Mouse (Mus musculus) hindbrain, postnatal 0 days (tissue): ENCODE measurements at regions not wholly inside any gene's neighbourhood (a gene's known extent, or its start where the extent isn't known, plus 50 kb on each side); places are given as distances from the start of the nearest gene placed in this dataset.
A peak's percentile ranks its signal among the peaks of the same experiment; 100 is the strongest.

ENCODE experiments used
- ATAC-seq: fragments of 200-750 bp; cut with Nextera tagmentation; 2 replicates; pipeline ENCODE4 v1.8.0; 2017; ENCODE audit warnings: mild to moderate bottlenecking, moderate TSS enrichment, moderate library complexity
- DNase-seq: peaks from one replicate; pipeline ENCODE4 v3.0.0-alpha.2; 2015; ENCODE audit warnings: low spot score
- H3K27ac ChIP-seq: fragments of 300-500 bp; sonication (generic); 2 replicates; pipeline ENCODE4 v1.5.1; 2014; ENCODE audit warnings: mild to moderate bottlenecking
- H3K27me3 ChIP-seq: fragments of 300-500 bp; sonication (generic); 2 replicates; pipeline ENCODE4 v1.6.1; 2014; ENCODE audit warnings: low read length, mixed read lengths; ENCODE audit not compliant: insufficient read depth
- H3K36me3 ChIP-seq: fragments of 300-500 bp; sonication (generic); 2 replicates; pipeline ENCODE4 v1.6.1; 2014; ENCODE audit warnings: low read length, mixed read lengths; ENCODE audit not compliant: insufficient read depth
- H3K4me1 ChIP-seq: fragments of 300-500 bp; sonication (generic); 2 replicates; pipeline ENCODE4 v1.6.1; 2014; ENCODE audit warnings: antibody characterized with exemption, low read length, mixed read lengths; ENCODE audit not compliant: insufficient read depth
- H3K4me2 ChIP-seq: fragments of 300-500 bp; sonication (generic); 2 replicates; pipeline ENCODE4 v1.6.1; 2014; ENCODE audit warnings: low read depth, mild to moderate bottlenecking, low read length, moderate library complexity, mixed read lengths
- H3K4me3 ChIP-seq: fragments of 300-500 bp; sonication (generic); 2 replicates; pipeline ENCODE4 v1.5.1; 2014; ENCODE audit warnings: low read length
- H3K9ac ChIP-seq: fragments of 300-500 bp; sonication (generic); replicated peaks from 2 replicates; pipeline ENCODE4 v1.6.1; 2014; ENCODE audit warnings: mild to moderate bottlenecking, low read length, moderate library complexity, mixed read lengths
- H3K9me3 ChIP-seq: fragments of 300-500 bp; sonication (generic); 2 replicates; pipeline ENCODE4 v1.6.1; 2016; ENCODE audit warnings: low read length, mixed read lengths
- CTCF ChIP-seq: IDR thresholded peaks from 2 replicates; pipeline ENCODE4 v1.5.1; 2016; ENCODE audit warnings: antibody characterized with exemption, control low read depth, low read depth
- WGBS: fragments of 180-500 bp; shearing (Covaris S2); extraction: QIAGEN DNeasy Blood & Tissue Kit; methylation state at CpG from one replicate; pipeline ENCODE4 v1.1.7; 2014; 5-methylcytosine and 5-hydroxymethylcytosine counted together

DNA sequence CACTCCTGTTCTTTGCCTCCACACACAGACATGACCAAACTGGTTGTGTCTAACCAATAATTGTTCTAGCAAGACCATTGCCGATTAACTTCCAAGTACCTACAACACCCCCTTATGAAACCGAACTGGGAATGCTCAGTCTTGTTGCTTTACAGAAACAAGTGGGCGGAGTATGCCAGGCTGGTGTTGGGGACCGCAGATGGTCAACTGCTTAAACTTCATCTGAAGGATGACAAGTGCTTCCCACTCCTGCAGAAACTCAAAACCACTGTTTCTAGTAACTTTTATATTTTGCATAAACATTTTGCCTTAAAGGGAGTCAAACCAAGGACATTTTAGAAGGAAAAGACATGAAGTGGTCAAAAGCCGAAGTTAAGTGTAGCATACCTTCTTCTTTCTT lies 94.0 kb upstream of the Rbm19 start:
- Histone ChIP-seq H3K9ac (no peak overlapping the region), H3K4me2 (no peak overlapping the region), H3K27me3 (no peaks in the 10 kb centered on the region), H3K9me3 (no peaks in the 10 kb centered on the region), H3K4me1 (peaks cover 7% of the 10 kb centered on the region; the same call in 1 of the 2 replicates), H3K4me3 (no peak overlapping the region), H3K36me3 (no peaks in the 10 kb centered on the region), H3K27ac (no peak overlapping the region)
- no peak for ATAC-seq
- TF ChIP-seq CTCF = no peak
- no peak for DNase-seq
- WGBS = 94% methylated on average over 5 of the region's 5 CpGs

DNA sequence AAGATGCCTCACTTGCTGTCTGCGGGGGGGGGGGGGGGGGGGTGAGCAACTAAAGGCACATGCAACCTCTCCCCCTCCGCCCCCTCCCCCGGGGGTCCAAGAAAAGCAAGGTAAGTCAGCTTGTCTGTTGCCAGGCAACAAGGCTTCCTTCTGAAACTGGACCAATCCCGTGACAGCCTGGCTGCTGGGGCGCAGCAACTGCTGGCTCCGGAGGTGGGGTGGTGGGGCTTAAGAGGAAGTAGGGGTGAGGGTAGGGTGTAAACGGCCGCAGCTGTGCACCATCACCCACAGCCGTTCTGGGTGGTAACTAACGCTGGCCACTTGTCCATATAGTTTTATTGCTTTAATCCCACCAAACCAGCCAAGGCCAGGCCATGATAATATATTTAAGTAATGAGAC lies 92.2 kb upstream of the Rbm19 start:
- H3K36me3 ChIP-seq = no peaks in the 10 kb centered on the region
- WGBS = 2% methylated on average over 9 of the region's 10 CpGs
- no peak for TF ChIP-seq CTCF
- H3K27ac ChIP-seq = peak overlapping the region; percentile 15; the same call in 1 of the 2 replicates
- no peaks in the 10 kb centered on the region for H3K27me3 ChIP-seq
- H3K4me3 ChIP-seq = no peak overlapping the region
- H3K4me2 ChIP-seq = peak overlapping the region; percentile 31; the same call in 1 of the 2 replicates
- H3K9ac ChIP-seq = no peak overlapping the region
- H3K4me1 ChIP-seq = peaks cover 7% of the 10 kb centered on the region; the same call in 1 of the 2 replicates
- DNase-seq (peak; percentile 81), ATAC-seq (peak; percentile 68; the same call in 1 of the 2 replicates)
- no peaks in the 10 kb centered on the region for H3K9me3 ChIP-seq

DNA sequence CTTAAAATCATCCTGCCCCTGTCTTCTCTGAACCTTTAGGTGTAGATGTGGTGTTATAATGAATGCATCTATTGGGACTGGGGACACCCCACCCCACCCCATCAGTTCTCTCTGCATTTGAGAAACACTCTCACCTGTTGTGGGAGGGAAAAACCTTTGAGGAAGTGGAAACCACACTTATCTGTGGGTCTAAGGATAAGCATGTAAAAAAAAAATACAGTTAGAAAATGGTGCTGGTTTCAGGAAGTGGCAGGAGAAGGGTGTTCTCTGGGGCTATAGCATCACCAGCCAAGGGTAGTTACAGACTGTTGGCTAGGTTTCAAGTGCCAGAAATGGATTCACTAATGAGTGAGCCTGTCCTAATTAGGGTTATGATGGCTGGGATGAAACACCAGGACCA lies 91.1 kb upstream of the Rbm19 start:
- Histone ChIP-seq H3K4me3 (no peak overlapping the region), H3K4me1 (peaks cover 7% of the 10 kb centered on the region; the same call in 1 of the 2 replicates), H3K27me3 (no peaks in the 10 kb centered on the region), H3K9ac (no peak overlapping the region), H3K4me2 (no peak overlapping the region), H3K9me3 (no peaks in the 10 kb centered on the region), H3K36me3 (no peaks in the 10 kb centered on the region), H3K27ac (no peak overlapping the region)
- no peak for TF ChIP-seq CTCF
- ATAC-seq (no peak), DNase-seq (no peak)

- no peak for ATAC-seq
- no peak overlapping the region for H3K4me3 ChIP-seq
- no peak for DNase-seq
- H3K9ac ChIP-seq = no peak overlapping the region
- WGBS = 89% methylated on average over 15 of the region's 15 CpGs
- H3K36me3 ChIP-seq = no peaks in the 10 kb centered on the region
- H3K4me1 ChIP-seq = no peaks in the 10 kb centered on the region
- no peak overlapping the region for H3K4me2 ChIP-seq
- H3K27ac ChIP-seq = no peak overlapping the region
- TF ChIP-seq CTCF = no peak
- no peaks in the 10 kb centered on the region for H3K27me3 ChIP-seq
- H3K9me3 ChIP-seq = no peaks in the 10 kb centered on the region
Measured at GRCm38 (mm10) chr5:120030904-120031303, 85.4 kb upstream of the Rbm19 start.

- TF ChIP-seq CTCF = no peak
- no peak for DNase-seq
- no peak overlapping the region for H3K4me2 ChIP-seq
Measured at GRCm38 (mm10) chr5:120031614-120032013, 84.7 kb upstream of the Rbm19 start.

GRCm38 (mm10) chr5:120034499-120035077 lies 81.7 kb upstream of the Rbm19 start:
- Histone ChIP-seq H3K27me3 (no peaks in the 10 kb centered on the region), H3K4me1 (no peaks in the 10 kb centered on the region), H3K9ac (no peak overlapping the region), H3K27ac (no peak overlapping the region), H3K4me3 (no peak overlapping the region), H3K4me2 (no peak overlapping the region), H3K9me3 (no peaks in the 10 kb centered on the region), H3K36me3 (no peaks in the 10 kb centered on the region)
- TF ChIP-seq CTCF = no peak
- no peak for DNase-seq
- no peak for ATAC-seq
- WGBS = 15% methylated on average over 13 of the region's 13 CpGs

More at GRCm38 (mm10) chr5:120031614-120032013, 84.7 kb upstream of the Rbm19 start:
- no peaks in the 10 kb centered on the region for H3K4me1 ChIP-seq
- no peak overlapping the region for H3K4me3 ChIP-seq
- no peak for ATAC-seq
- 72% methylated on average over 4 of the region's 4 CpGs for WGBS
- H3K36me3 ChIP-seq = no peaks in the 10 kb centered on the region
- H3K9ac ChIP-seq = no peak overlapping the region
- no peaks in the 10 kb centered on the region for H3K9me3 ChIP-seq
- H3K27me3 ChIP-seq = no peaks in the 10 kb centered on the region
- no peak overlapping the region for H3K27ac ChIP-seq

GRCm38 (mm10) chr5:120035251-120035650 lies 81.0 kb upstream of the Rbm19 start:
- no peaks in the 10 kb centered on the region for H3K4me1 ChIP-seq
- 65% methylated on average over 3 of the region's 3 CpGs for WGBS
- no peak overlapping the region for H3K27ac ChIP-seq
- no peaks in the 10 kb centered on the region for H3K36me3 ChIP-seq
- H3K4me3 ChIP-seq = no peak overlapping the region
- no peaks in the 10 kb centered on the region for H3K27me3 ChIP-seq
- ATAC-seq (no peak), DNase-seq (no peak)
- TF ChIP-seq CTCF = no peak
- H3K9ac ChIP-seq = no peak overlapping the region
- H3K9me3 ChIP-seq = no peaks in the 10 kb centered on the region
- H3K4me2 ChIP-seq = no peak overlapping the region
